Mouse (Mus musculus) 3134 (cell line): ENCODE results near the gene 4933405O20Rik.

Experiments
- DNase-seq: peaks from one replicate; pipeline ENCODE4 v3.0.0-alpha.2; 2011; ENCODE audit warnings: low spot score; ENCODE audit not compliant: insufficient read length; ENCODE audit errors: extremely low read depth

4933405O20Rik gene

DNA sequence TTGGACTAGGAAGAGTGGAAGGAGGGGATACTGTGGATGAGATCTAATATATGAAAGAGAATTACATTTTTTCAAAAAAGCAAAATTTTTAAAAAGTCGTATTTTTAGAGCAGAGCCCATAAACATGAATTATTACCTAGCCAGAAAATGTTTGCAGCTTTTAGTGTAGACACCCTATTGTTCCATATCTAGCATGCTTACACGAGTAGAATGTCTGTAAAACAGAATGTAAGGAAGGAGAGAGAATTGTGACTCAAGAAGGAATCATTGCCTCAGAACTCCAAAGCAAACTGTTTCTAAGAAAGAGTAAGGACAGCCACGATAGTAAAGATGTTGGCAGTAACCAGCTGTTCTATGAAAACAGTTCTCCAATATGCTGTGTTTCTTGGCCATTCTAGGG is at the start of gene 4933405O20Rik:
4933405O20Rik (plus strand) TSS at position 301 of the 400 bp plus-strand sequence.
- no peak for DNase-seq

DNA sequence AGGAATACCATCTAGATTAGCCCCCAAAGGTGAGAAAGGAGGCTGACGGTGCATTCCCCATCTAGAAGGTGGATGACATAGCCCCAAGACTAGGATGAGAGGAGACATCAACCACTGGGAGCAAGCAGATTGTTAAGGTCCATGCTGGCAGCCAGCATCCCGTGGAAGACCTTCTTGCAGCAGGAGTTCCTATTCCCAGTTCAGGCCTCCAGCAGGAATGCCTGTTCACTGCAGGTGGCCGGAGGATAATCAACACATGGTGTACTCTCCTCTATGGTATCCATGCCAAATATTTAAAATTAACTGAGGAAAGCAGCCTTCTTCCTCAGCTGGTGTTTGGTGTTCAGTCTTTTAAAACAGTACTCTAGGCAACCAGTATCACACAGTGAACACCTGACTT is 49.4 kb upstream of the 4933405O20Rik start:
- DNase-seq: no peak

DNA sequence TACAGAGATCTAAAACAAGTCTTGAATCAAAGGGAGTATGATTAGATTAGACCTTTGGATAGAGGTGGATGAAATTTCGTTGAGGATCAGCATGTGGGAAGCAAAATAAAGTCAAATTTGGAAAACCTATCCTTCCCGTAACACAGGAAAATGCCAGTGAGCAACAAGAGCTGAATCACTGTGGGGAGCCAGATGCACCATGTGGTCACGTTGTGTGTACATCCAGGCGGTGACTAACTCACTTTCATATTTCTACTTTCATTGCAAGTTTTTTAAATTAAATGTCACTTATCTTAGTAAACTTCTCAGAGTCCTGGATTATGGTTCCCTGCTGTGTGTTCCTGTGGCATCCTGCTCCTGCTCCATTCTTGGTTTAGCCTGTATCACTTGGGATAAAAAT is 47.6 kb upstream of the 4933405O20Rik start:
- DNase-seq: no peak

DNA sequence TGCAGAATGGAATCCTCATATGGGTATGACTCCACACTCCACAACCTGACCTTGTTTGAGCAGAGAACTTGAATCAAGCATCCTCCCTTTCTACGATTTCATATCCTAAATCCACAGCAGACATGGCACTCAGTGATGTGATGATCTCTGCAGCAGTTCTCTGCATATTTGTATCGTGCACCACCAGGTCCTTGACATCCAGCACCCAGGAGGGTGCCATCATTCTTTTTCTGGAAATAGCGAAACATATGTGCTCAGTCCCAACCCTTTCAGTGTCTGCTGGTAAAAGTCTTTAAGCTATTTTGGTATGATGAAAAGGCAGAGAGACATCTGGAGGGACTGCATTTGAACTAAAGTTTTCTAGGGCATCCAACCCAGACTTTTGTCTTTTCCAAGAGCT is 36.3 kb upstream of the 4933405O20Rik start:
- no peak for DNase-seq

DNA sequence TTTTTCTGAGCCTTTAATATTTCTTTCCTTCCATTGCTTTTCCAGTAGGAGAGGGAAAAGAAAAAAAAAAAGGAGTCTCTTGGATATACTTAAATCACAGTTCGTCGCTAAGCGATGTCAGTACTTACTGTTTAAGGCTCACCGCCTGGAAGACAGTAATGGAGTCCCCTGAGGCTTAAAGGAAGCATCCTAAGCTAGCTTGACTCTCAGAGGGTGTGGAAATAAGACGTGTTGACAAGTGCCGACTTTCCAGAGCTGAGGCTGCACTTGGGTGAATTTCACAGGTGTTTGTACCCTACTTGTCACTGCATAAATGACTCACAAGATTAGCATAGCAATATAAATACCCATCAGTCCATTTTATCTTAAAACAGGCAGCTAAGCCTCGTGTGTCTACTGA is 25.1 kb upstream of the 4933405O20Rik start:
- DNase-seq: no peak

DNA sequence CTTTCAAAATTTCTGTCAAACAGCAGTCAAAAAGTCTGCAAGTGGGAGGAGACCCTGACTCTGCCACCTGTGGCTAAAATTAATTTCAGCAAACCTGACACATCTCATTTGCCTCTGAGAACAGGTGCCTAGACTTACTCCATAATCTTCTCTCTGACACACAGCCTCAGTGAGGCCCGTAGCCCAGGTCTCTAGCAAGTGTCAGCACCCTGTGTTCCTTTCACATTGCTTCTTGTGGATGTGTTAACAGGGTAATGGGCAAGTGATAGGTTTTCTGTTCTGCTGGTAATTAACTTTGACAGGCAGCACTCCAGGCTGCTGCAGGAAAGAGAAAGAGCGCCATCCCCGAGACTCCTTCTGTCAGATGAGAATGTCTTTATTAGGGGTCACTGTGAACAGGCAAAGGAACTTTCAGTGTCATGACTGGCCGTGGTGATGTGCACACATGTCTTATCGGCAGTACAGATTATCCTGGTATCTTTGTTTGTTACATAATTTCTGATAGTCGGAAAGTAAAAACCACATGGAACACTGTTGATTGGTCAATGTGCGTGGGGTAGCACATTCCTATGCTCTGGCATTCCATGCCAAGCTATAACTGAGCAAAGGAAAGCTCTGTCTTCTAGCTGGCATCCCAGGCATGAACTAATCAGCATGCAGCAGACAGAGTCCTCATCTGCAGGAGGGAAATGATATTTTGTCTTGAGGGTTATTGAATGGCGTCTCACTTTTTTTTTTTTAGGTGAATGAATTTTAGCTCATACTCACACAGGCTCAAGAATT is 10.2 kb upstream of the 4933405O20Rik start:
- DNase-seq: no peak

DNA sequence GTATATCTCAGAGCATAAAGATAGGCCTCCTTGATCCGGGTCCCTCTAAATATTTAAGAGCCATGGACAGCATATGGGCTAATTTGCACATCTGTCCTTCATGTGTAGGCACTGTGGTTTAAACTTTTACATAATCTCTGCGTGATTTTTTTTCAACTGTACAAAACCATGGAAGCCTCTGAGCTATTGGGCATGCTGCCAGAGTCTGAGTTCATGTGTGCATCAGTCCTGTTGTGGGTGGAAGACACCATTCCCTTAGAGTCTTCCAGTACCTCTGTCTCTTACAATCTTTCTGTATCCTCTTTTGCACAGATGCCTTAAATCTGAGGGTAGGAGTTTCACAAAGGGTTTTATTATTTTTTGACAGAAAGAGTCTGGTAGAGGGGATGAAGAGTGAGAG is 15.1 kb downstream of the 4933405O20Rik start:
- no peak for DNase-seq

DNA sequence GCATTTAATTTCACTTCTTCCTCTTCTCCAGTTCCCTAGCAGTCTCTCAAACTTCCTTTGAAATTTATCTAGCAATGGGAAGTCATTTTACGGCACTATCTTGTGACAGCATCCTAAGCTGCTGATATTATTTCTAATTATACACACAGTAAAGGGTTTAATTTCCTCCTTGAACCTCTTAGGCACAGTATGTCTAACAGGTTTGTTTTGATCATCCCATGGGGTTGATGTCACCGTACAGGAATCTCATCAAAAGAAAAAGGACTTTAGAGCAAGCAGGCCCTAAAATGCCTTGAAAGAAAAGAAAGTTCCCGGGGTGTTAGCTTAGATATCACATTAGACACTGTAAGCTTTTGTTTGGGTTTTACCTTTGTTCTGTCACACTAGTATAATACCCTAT is 30.2 kb downstream of the 4933405O20Rik start:
- DNase-seq: no peak

DNA sequence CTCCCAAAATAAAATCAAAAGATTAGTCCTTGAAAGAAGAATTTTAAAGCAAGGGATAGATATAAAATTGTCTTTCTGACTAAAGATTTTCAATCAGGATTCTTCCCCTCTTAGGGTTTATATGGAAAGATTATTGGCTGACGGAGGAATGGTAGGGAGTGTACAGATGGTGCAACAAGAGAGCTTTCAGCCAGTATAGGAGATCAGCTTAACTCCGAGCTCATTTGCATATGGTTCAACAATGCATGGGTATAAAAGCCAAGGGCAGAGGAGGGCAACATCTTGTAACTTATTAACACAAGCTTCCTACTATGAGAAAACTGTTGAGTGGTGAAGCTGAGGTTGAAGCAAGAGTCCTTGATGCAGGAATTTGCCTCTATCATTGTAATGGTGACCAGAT is 34.2 kb downstream of the 4933405O20Rik start:
- no peak for DNase-seq
